Mouse (Mus musculus): ENCODE results near the gene Dtymk.
"Not testable (repeated sequence)": the region's sequence is repeated elsewhere in the genome, so short reads cannot be mapped to it uniquely, and the experiment has no call there.

The Dtymk gene

DNA sequence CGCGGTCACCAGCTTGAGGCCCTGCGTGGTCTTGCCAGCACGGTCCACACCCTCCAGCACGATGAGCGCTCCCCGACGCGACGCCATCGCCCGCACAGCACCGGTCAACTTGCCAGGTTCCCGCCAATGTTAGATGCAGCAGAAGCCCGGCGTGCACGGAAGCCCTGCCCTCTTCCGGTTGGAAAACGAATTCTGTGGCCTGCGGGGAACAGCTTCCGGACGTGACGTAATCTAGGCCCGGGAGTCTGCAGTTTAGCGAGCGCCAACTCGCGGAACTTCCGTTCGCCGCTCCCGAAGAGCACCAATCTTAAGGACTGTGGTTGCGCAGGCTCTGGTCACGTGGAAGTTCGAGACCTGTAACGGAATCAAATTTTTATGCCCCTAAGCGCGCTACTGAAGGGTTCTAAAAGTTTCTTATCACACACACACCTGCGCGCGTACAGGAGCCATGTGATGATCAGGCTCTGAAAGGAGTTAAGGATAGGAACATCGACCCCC, at the start of gene Dtymk:
TSS of gene Dtymk (minus strand) at position 194 of the 498 bp plus-strand sequence.
- in situ Hi-C loops (cut with MboI; ENCODE audit: low sequenced_read_pairs): no loop called here

- in situ Hi-C loops (cut with MboI; ENCODE audit: low sequenced_read_pairs): not testable (repeated sequence)
Observed at GRCm38 (mm10) chr1:93845766-93846366, 44.1 kb upstream of the Dtymk start.

DNA sequence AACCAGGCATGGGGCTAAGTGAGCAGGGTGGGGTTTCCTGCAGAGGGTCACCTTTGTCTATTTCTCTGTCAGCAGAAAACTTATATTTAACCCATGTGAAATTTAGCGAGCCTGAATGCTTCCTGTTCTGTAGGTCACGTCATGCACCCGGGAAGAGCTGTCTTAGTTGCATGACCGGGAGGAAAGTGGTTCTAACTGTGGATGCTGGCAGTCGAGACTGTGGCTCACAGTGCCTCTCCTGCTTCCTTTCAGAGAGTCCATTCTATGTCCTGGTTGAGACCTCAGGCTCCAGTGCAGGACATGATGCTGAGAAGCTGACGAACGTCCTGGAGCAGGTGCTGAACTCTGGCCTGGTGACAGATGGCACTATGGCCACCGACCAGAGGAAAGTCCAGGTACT, 36.8 kb upstream of the Dtymk start:
- in situ Hi-C loops (cut with MboI; ENCODE audit: low sequenced_read_pairs): not testable (repeated sequence)

- in situ Hi-C loops (cut with MboI; ENCODE audit: low sequenced_read_pairs): no loop called here
Observed at GRCm38 (mm10) chr1:93837335-93837734, 35.6 kb upstream of the Dtymk start.

- in situ Hi-C loops (cut with MboI; ENCODE audit: low sequenced_read_pairs): no loop called here
Observed at GRCm38 (mm10) chr1:93836532-93836913, 34.8 kb upstream of the Dtymk start.

DNA sequence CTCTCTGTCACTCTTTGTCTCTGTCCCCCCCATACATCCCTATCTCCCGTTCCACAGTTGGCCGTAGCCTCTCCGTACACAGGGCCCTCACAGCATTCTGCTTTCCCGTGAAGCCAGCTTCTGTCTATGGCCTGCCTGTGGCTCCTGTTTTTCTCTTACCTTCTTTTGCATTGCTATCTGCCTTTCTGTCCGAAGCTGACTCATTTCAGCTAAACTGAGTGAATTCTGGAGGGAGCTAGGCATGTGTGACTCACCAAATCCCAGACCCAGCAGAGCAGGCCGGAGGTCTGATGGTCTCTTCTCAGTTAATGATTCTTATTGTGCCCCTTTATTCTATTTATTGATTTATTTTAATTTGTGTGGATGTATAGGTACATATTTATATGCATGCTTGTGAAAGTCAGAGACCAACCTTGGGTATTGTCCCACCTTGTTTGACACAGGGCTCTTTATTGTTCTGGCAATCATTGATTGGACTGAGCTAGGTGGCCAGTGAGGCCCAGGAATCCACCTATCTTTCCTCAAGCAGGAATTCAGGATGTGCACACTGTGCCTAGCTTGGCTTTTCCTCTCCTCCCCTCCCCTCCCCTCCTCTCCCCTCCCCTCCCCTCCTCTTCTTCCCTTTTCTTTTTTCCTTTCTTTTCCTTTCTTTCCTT, 34.3 kb upstream of the Dtymk start:
- in situ Hi-C loops (cut with MboI; ENCODE audit: low sequenced_read_pairs): no loop called here

DNA sequence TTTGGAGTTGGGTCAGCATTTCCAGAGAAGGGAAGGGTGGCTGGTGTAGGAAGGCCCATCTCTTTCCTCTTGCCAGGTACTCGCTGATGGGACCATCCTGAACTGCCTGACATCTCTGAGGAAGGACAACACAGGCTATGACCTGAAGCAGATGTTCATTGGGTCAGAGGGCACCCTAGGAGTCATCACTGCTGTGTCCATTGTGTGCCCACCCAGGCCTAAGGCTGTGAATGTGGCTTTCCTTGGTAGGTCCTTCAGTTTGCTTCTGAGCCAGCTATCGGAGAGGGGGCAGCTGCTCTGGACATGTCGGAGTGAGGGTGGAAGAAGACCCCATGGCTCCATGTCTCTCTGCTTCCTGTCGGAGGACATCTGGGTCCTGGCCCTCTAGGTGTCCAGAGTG, 33.5 kb upstream of the Dtymk start:
- in situ Hi-C loops (cut with MboI; ENCODE audit: low sequenced_read_pairs): no loop called here

DNA sequence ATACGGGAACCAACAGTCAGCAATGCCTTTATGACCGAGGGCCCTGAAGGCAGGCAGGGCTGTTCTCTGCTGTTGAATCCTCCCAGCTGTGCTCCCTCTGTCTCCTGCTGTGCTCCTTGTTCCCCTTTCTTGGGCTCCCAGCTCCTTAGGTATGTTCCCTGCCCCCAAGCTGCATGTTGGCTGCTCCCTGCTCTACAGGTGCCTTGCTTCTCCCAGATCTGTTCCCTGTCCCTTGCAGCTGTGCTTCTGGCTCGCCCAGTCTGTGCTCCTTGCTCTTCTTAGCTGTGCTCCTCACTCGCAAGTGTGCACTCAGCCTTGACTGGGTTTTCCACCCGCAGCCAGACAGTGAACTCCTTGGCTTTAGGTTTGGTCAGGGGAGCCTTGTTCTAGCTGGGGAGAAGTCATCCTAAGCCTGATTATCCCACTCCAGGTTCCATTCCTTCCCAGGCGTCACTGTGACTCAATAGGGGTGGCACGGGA, 33.0 kb upstream of the Dtymk start:
- in situ Hi-C loops (cut with MboI; ENCODE audit: low sequenced_read_pairs): no loop called here

- in situ Hi-C loops (cut with MboI; ENCODE audit: low sequenced_read_pairs): not testable (repeated sequence)
Observed at GRCm38 (mm10) chr1:93832754-93833360, 31.1 kb upstream of the Dtymk start.

- in situ Hi-C loops (cut with MboI; ENCODE audit: low sequenced_read_pairs): no loop called here
Observed at GRCm38 (mm10) chr1:93826540-93826835, 24.8 kb upstream of the Dtymk start.

DNA sequence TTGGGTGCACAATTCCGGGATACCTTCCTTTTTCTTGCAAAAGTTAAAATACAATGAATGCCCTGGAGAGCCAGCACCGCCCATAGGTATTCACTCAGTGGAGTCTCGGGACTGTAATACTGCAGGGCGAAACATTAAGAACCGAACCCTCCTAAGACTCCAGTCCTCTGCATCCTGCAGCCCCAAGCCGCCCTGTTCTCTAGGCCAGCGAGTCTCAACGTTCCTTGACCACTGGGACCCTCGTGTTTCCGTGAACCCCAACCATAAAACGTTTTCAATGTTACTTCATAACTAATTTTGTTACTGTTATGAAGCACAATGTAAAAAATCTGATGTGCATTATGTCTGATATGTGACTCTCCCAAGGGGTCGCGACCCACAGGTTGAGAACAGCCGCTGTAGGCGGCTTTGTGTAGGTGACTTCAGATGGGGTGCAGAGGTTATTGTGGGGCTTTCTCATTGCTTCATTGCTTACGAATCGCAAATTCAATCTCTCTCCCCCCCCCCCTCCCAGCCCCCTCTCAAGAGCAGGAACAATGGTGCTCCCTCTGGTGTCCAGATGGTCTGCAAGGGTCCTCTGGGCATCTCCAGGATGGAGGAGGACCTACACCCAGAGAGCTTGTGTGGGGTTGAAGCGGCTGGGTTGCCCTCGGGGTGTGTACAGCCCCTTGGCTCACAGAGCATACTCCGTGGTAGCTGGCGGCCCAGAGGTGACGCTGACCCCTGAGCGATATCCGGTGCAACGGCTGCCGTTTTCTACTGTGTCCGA, 24.2 kb upstream of the Dtymk start:
- in situ Hi-C loops (cut with MboI; ENCODE audit: low sequenced_read_pairs): no loop called here

- in situ Hi-C loops (cut with MboI; ENCODE audit: low sequenced_read_pairs): no loop called here
Observed at GRCm38 (mm10) chr1:93825105-93825674, 23.5 kb upstream of the Dtymk start.

- in situ Hi-C loops (cut with MboI; ENCODE audit: low sequenced_read_pairs): no loop called here
Observed at GRCm38 (mm10) chr1:93824609-93825008, 22.9 kb upstream of the Dtymk start, which contains the start of gene D2hgdh. Gene D2hgdh (plus strand): TSS chr1:93824909.

GRCm38 (mm10) chr1:93823796-93824495, 22.2 kb upstream of the Dtymk start:
- in situ Hi-C loops (cut with MboI; ENCODE audit: low sequenced_read_pairs): no loop called here

- in situ Hi-C loops (cut with MboI; ENCODE audit: low sequenced_read_pairs): no loop called here
Observed at GRCm38 (mm10) chr1:93818722-93819121, 17.0 kb upstream of the Dtymk start.

DNA sequence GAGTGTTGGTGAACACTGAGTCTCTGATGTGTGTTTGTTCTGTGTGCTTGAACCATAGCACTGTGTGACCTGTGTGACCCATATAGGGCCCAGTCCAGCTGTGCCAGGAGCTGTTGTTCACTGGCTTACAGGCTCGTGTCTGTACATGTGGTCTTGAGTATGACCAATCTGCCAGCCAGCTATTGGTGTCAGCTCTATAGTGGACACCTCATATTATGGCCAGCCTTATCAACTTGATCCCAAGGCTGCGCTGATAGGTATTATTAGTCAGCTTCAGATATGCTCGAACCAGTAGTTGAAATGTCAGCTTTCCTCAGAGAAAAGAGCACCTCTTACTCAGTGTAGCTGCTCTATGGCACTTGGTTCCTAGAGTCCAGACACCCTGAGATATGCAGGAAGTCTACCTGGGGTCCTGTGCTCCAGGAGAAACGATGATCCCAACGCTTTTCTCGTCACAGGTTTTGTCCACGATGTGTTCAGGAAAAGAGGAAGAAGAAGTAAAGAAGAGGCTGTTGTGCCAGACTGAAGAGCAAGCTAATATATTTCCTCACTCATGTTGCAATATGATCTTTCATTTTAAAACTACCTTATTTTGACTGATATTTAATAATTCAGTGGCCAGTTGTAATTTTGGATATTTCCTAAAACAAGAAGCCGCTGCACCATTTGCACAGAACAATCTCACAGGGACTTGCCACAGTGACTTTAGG, 16.2 kb upstream of the Dtymk start:
- in situ Hi-C loops (cut with MboI; ENCODE audit: low sequenced_read_pairs): no loop called here

DNA sequence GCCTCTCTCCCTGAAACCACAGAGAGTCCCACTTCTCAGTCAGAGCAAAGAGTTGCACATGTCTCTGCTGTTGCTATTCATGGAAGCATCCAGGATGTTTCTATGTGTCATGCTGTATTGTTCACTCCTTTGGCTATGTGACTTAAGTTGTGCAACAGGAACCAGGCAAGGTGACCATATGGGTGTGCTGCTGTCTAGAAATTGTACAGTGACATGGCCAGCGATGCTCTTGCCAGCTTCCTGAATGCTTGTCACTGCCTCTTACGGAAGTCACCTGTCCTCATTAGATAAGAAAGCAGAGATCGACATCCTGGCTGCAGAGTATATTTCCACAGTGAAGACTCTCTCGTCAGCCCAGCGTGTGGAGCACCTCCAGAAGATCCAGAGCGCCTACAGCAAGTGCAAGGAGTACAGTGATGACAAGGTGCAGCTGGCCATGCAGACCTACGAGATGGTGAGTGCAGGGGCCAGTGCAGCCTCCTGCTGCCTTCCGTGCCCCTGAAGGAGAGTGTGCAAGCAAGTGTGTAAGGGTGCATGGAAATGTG, 9.8 kb upstream of the Dtymk start:
- in situ Hi-C loops (cut with MboI; ENCODE audit: low sequenced_read_pairs): no loop called here

- in situ Hi-C loops (cut with MboI; ENCODE audit: low sequenced_read_pairs): no loop called here
Observed at GRCm38 (mm10) chr1:93810011-93810410, 8.3 kb upstream of the Dtymk start.

- in situ Hi-C loops (cut with MboI; ENCODE audit: low sequenced_read_pairs): no loop called here
Observed at GRCm38 (mm10) chr1:93808871-93809270, 7.1 kb upstream of the Dtymk start.
